10 mouse cellular contexts compared by ENCODE assay signal in genomic region chr4:75329511-75330171, GRCm38 (mm10). TPM values are rescaled to one million over a fixed set of nuclear protein-coding genes. Genes with fewer than 3 reads are reported as not detected.
A peak's percentile ranks its signal among the peaks of the same experiment; 100 is the strongest.
DNase-seq lines count a peak whose midpoint lies in the region; ATAC-seq and TF ChIP-seq lines count a peak whose summit lies in the region.
"Had no signal": no experiment of that assay in that cellular context is flagged by ENCODE, and none has a peak within 500 bp of the region (broad histone marks: within the 10 kb centered on the region; RNA-seq: fewer than 3 reads in every experiment).

No protein-coding gene starts in this region.

- WGBS in hindbrain, embryonic 11.5 days: 74% methylated on average over 6 of the region's 6 CpGs
- 68% methylated on average over 6 of the region's 6 CpGs for WGBS in hindbrain, embryonic 12.5 days
- 76% methylated on average over 6 of the region's 6 CpGs for WGBS in midbrain, postnatal 0 days
- 77% methylated on average over 6 of the region's 6 CpGs for WGBS in midbrain, embryonic 11.5 days
- 77% methylated on average over 6 of the region's 6 CpGs for WGBS in hindbrain, embryonic 16.5 days

- H3K9me3 ChIP-seq in hindbrain, embryonic 11.5 days (ENCODE audit: control insufficient read depth, low read length): no peaks in the 10 kb centered on the region
- no peaks in the 10 kb centered on the region for H3K9me3 ChIP-seq in hindbrain, embryonic 12.5 days (replicated peaks)
- no peaks in the 10 kb centered on the region for H3K9me3 ChIP-seq in midbrain, postnatal 0 days (ENCODE audit: low read length)
- no peaks in the 10 kb centered on the region for H3K9me3 ChIP-seq in midbrain, embryonic 11.5 days (ENCODE audit: control insufficient read depth, low read length)
- H3K9me3 ChIP-seq in hindbrain, embryonic 16.5 days (ENCODE audit: control insufficient read depth, low read length): no peaks in the 10 kb centered on the region
- H3K9me3 ChIP-seq: midbrain, embryonic 10.5 days; neural tube, embryonic 13.5 days had no signal

- no peaks in the 10 kb centered on the region for H3K4me1 ChIP-seq in hindbrain, embryonic 11.5 days (replicated peaks; ENCODE audit: control insufficient read depth, insufficient read depth, low read length)
- H3K4me1 ChIP-seq in hindbrain, embryonic 12.5 days: no peaks in the 10 kb centered on the region
- no peaks in the 10 kb centered on the region for H3K4me1 ChIP-seq in midbrain, postnatal 0 days (ENCODE audit: insufficient read depth, low read length)
- H3K4me1 ChIP-seq in midbrain, embryonic 11.5 days (ENCODE audit: control insufficient read depth, insufficient read depth, low read length): no peaks in the 10 kb centered on the region
- no peaks in the 10 kb centered on the region for H3K4me1 ChIP-seq in hindbrain, embryonic 16.5 days (ENCODE audit: control insufficient read depth, insufficient read depth, low read depth, low read length)
- H3K4me1 ChIP-seq: midbrain, embryonic 10.5 days; neural tube, embryonic 13.5 days had no signal

- no peak for TF ChIP-seq CTCF in midbrain, postnatal 0 days (IDR thresholded peaks at IDR 0.05)

- H3K4me2 ChIP-seq in hindbrain, embryonic 11.5 days (replicated peaks; ENCODE audit: low read depth, low read length): no peak overlapping the region
- no peak overlapping the region for H3K4me2 ChIP-seq in hindbrain, embryonic 12.5 days (replicated peaks)
- H3K4me2 ChIP-seq in midbrain, postnatal 0 days (ENCODE audit: low read depth, low read length, poor library complexity, severe bottlenecking): no peak overlapping the region
- no peak overlapping the region for H3K4me2 ChIP-seq in midbrain, embryonic 11.5 days
- no peak overlapping the region for H3K4me2 ChIP-seq in hindbrain, embryonic 16.5 days (ENCODE audit: low read length)
- H3K4me2 ChIP-seq: neural tube, embryonic 13.5 days had no signal

- H3K9ac ChIP-seq in hindbrain, embryonic 11.5 days (ENCODE audit: low read depth, low read length): no peak overlapping the region
- no peak overlapping the region for H3K9ac ChIP-seq in hindbrain, embryonic 12.5 days
- no peak overlapping the region for H3K9ac ChIP-seq in midbrain, postnatal 0 days (replicated peaks; ENCODE audit: low read length, poor library complexity, severe bottlenecking)
- no peak overlapping the region for H3K9ac ChIP-seq in midbrain, embryonic 11.5 days (ENCODE audit: low read length)
- H3K9ac ChIP-seq in hindbrain, embryonic 16.5 days (ENCODE audit: low read depth, low read length): no peak overlapping the region
- H3K9ac ChIP-seq: neural tube, embryonic 13.5 days had no signal

- H3K27me3 ChIP-seq in hindbrain, embryonic 11.5 days (ENCODE audit: control insufficient read depth, insufficient read depth, low read length): no peaks in the 10 kb centered on the region
- no peaks in the 10 kb centered on the region for H3K27me3 ChIP-seq in hindbrain, embryonic 12.5 days
- H3K27me3 ChIP-seq in midbrain, postnatal 0 days (ENCODE audit: insufficient read depth, low read length): no peaks in the 10 kb centered on the region
- no peaks in the 10 kb centered on the region for H3K27me3 ChIP-seq in midbrain, embryonic 11.5 days (ENCODE audit: control insufficient read depth, insufficient read depth, low read length)
- no peaks in the 10 kb centered on the region for H3K27me3 ChIP-seq in hindbrain, embryonic 16.5 days (replicated peaks; ENCODE audit: control insufficient read depth, insufficient read depth, low read length)
- H3K27me3 ChIP-seq: neural tube, embryonic 13.5 days had no signal

- no peak overlapping the region for H3K27ac ChIP-seq in hindbrain, embryonic 11.5 days (ENCODE audit: low read depth, low read length)
- no peak overlapping the region for H3K27ac ChIP-seq in hindbrain, embryonic 12.5 days
- no peak overlapping the region for H3K27ac ChIP-seq in midbrain, postnatal 0 days (ENCODE audit: low read depth, low read length)
- no peak overlapping the region for H3K27ac ChIP-seq in midbrain, embryonic 11.5 days (ENCODE audit: low read depth, low read length)
- no peak overlapping the region for H3K27ac ChIP-seq in hindbrain, embryonic 16.5 days (ENCODE audit: low read depth, low read length)
- H3K27ac ChIP-seq: midbrain, embryonic 10.5 days; neural tube, embryonic 13.5 days had no signal

- no peaks in the 10 kb centered on the region for H3K36me3 ChIP-seq in hindbrain, embryonic 11.5 days (ENCODE audit: control insufficient read depth, insufficient read depth, low read length)
- no peaks in the 10 kb centered on the region for H3K36me3 ChIP-seq in hindbrain, embryonic 12.5 days
- no peaks in the 10 kb centered on the region for H3K36me3 ChIP-seq in midbrain, postnatal 0 days (ENCODE audit: insufficient read depth, low read length)
- no peaks in the 10 kb centered on the region for H3K36me3 ChIP-seq in midbrain, embryonic 11.5 days (ENCODE audit: control insufficient read depth, insufficient read depth, low read length)
- H3K36me3 ChIP-seq in hindbrain, embryonic 16.5 days (ENCODE audit: control insufficient read depth, insufficient read depth, low read length): no peaks in the 10 kb centered on the region
- H3K36me3 ChIP-seq: midbrain, embryonic 10.5 days; neural tube, embryonic 13.5 days had no signal

- no peak for ATAC-seq in hindbrain, embryonic 11.5 days (ENCODE audit: low FRiP score)
- ATAC-seq in hindbrain, embryonic 12.5 days (ENCODE audit: low FRiP score): no peak
- no peak for ATAC-seq in midbrain, postnatal 0 days (ENCODE audit: low FRiP score)
- no peak for ATAC-seq in midbrain, embryonic 11.5 days (ENCODE audit: low FRiP score)
- no peak for ATAC-seq in megakaryocyte-erythroid progenitor cell, adult 5-6 weeks (replicated peaks; ENCODE audit: low FRiP score, low TSS enrichment, poor library complexity, severe bottlenecking)
- no peak for ATAC-seq in hindbrain, embryonic 16.5 days

- peak; percentile 5 for DNase-seq in hindbrain, embryonic 11.5 days (ENCODE audit: low spot score)
- DNase-seq in midbrain, postnatal 0 days (ENCODE audit: low spot score): peak; percentile 3
- no peak for DNase-seq in midbrain, embryonic 11.5 days (ENCODE audit: low spot score, missing footprints)
- peak; percentile 57 for DNase-seq in forelimb bud, embryonic 11.5 days (ENCODE audit: low read depth, low spot score)
- DNase-seq: thymus, postnatal 14 days had no signal

- H3K4me3 ChIP-seq in hindbrain, embryonic 11.5 days (ENCODE audit: low read depth, low read length): no peak overlapping the region
- H3K4me3 ChIP-seq in hindbrain, embryonic 12.5 days: no peak overlapping the region
- no peak overlapping the region for H3K4me3 ChIP-seq in midbrain, postnatal 0 days (ENCODE audit: low read depth, low read length)
- H3K4me3 ChIP-seq in midbrain, embryonic 11.5 days (ENCODE audit: low read depth, low read length): no peak overlapping the region
- H3K4me3 ChIP-seq in hindbrain, embryonic 16.5 days (ENCODE audit: low read length): no peak overlapping the region
- H3K4me3 ChIP-seq: midbrain, embryonic 10.5 days; neural tube, embryonic 13.5 days had no signal

RNA-seq across cellular contexts. Expression of gene Dmac1, which starts 51.5 kb away (rescaled TPM):
- 108 and 115 TPM in 2 replicates for polyA plus RNA-seq in hindbrain, embryonic 11.5 days (2014; fragmentation: Nextera tagmentation; extraction: Ambion mirVana)
- 105 and 112 TPM in 2 replicates for polyA plus RNA-seq in hindbrain, embryonic 12.5 days (2016; fragmentation: Nextera tagmentation; extraction: Ambion mirVana)
- 54.4 and 56.4 TPM in 2 replicates for total RNA-seq in midbrain, postnatal 0 days (2014; rRNA removed)
- 81.7 and 86.1 TPM in 2 replicates for polyA plus RNA-seq in midbrain, postnatal 0 days (2015; fragmentation: Nextera tagmentation; extraction: Ambion mirVana)
- 113 and 121 TPM in 2 replicates for polyA plus RNA-seq in midbrain, embryonic 11.5 days (2014; fragmentation: Nextera tagmentation; extraction: Ambion mirVana)
- total RNA-seq in megakaryocyte-erythroid progenitor cell, adult 5-6 weeks (2014; fragmentation: Nextera tagmentation): 101 and 106 TPM in 2 replicates
- total RNA-seq in megakaryocyte-erythroid progenitor cell, adult 5-6 weeks (2017): 84.5 and 125 TPM in 2 replicates
- polyA plus RNA-seq in hindbrain, embryonic 16.5 days (2015; fragmentation: Nextera tagmentation; extraction: Ambion mirVana): 85.2 and 93.8 TPM in 2 replicates
